Mouse (Mus musculus) spleen, adult 2 months (tissue): ENCODE results near the gene Chsy1. TPM values are rescaled to one million over a fixed set of nuclear protein-coding genes. Genes with fewer than 3 reads are reported as not detected.

ENCODE experiments used
- DNase-seq, 2 experiments: peaks; one replicate each; pipeline versions ENCODE4 v3.0.0 to v3.0.0-alpha.2; 2012 to 2021; ENCODE audit warnings: low spot score in 2 of 2, low read depth in 1 of 2
- H3K27ac ChIP-seq: fragments of 200-500 bp; 2 replicates; pipeline ENCODE4 v1.5.1; 2012; ENCODE audit warnings: low read length, inconsistent platforms; ENCODE audit not compliant: insufficient read depth
- H3K27me3 ChIP-seq: fragments of 200-500 bp; 2 replicates; pipeline ENCODE4 v1.6.1; 2012; ENCODE audit warnings: mild to moderate bottlenecking, moderate library complexity, low read length, inconsistent platforms; ENCODE audit not compliant: control insufficient read depth, insufficient read depth
- H3K36me3 ChIP-seq: fragments of 200-500 bp; 2 replicates; pipeline ENCODE4 v1.6.1; 2012; ENCODE audit warnings: mild to moderate bottlenecking, low read length, inconsistent platforms; ENCODE audit not compliant: control insufficient read depth, insufficient read depth
- H3K4me1 ChIP-seq: fragments of 200-500 bp; 2 replicates; pipeline ENCODE4 v1.6.1; 2011; ENCODE audit warnings: inconsistent platforms; ENCODE audit not compliant: control insufficient read depth, insufficient read depth, insufficient read length
- H3K4me3 ChIP-seq: fragments of 200-500 bp; 2 replicates; pipeline ENCODE4 v1.5.1; 2011; ENCODE audit warnings: mild to moderate bottlenecking, inconsistent platforms; ENCODE audit not compliant: insufficient read depth, insufficient read length; ENCODE audit errors: extremely low read depth
- CTCF ChIP-seq: fragments of 200-500 bp; IDR thresholded peaks from 2 replicates; pipeline ENCODE4 v1.5.1; 2011; ENCODE audit warnings: mild to moderate bottlenecking, inconsistent platforms; ENCODE audit not compliant: insufficient read depth, insufficient read length, insufficient replicate concordance; ENCODE audit errors: extremely low read depth
- POLR2A ChIP-seq: fragments of 200-500 bp; IDR thresholded peaks from 2 replicates; pipeline ENCODE4 v1.6.1; 2011; ENCODE audit warnings: low read depth, low read length, inconsistent platforms
- WGBS: fragments of 180-500 bp; shearing (Covaris S2); methylation state at CpG from one replicate; pipeline ENCODE4 v1.1.7; 2018; 5-methylcytosine and 5-hydroxymethylcytosine counted together
- polyA plus RNA-seq: library from polyadenylated mRNA; depleted of rRNA; stranded (reverse); fragments of >200 nt; gene quantifications from 2 replicates; pipeline ENCODE4 v1.2.3, GENCODE M21; 2012

The Chsy1 gene
- polyA plus RNA-seq, 1 experiment = 9.0 TPM

DNA sequence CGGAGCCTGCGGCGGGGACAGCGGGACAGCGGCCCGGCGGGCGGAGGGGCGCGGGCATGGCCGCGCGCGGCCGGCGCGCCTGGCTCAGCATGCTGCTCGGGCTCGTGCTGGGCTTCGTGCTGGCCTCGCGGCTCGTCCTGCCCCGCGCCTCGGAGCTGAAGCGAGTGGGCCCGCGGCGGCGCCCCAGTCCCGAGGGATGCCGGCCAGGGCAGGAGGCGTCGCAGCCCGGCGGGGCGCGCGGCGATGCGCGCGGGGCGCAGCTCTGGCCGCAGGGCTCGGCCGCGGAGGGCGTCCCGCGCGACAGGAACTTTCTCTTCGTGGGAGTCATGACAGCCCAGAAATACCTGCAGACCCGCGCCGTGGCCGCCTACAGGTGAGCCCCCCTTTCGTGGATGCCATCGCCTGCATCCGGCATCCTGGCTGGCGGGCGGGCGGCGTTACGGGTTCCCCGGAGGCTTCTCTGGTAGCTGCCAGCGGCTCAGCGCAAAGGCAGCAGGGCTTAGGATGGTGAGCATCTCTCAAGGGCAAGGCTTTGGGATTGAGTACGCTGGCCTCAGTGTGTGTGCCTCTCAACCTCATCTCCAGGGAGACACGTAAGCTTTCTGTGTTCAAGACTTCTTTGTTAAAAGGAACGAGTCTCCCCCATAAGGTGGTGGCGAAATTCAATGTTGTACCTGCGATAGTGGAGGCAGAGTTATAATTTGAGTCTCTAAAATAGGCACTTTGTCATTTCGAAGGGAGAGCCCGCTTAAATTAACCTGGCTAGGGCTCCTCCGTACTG is 730 bp downstream of the Chsy1 start:
- DNase-seq = peak in 1 of 2 experiments; percentile 50
- Histone ChIP-seq H3K36me3 (no peaks in the 10 kb centered on the region), H3K27me3 (no peaks in the 10 kb centered on the region; the same call in 1 of the 2 replicates), H3K4me3 (peak overlapping the region; percentile 65), H3K4me1 (no peaks in the 10 kb centered on the region; the same call in none of the 2 replicates), H3K27ac (peak overlapping the region; percentile 72)
- 4% methylated on average over 75 of the region's 77 CpGs for WGBS
- no peak for TF ChIP-seq CTCF
- TF ChIP-seq POLR2A = no peak

DNA sequence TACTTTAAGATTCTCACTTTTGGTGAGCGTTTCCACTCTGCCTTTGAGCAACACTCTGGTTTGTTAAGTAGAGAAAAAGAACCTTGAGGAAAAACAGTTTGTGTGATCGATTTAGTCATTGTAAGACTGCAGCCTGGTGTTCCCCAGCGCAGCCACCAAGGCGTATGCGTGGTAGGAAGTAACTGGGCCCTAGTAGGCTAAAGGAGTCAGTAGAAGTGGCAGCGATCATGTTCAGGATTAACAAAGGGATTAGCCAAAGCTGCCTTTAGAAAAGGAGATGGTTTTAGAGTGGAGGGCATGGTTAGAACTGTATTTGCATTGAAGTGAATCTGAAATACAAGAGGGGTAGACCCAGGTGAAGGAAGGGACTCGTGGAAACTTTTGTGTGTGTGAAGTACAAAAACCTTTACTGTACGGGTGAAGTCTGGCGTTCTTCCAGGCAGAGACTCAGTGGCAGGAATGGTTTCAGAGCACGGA is 1.4 kb downstream of the Chsy1 start:
- peak overlapping the region; percentile 72 for H3K27ac ChIP-seq
- DNase-seq = no peak
- H3K36me3 ChIP-seq = no peaks in the 10 kb centered on the region
- H3K27me3 ChIP-seq = no peaks in the 10 kb centered on the region; the same call in 1 of the 2 replicates
- peak overlapping the region; percentile 65 for H3K4me3 ChIP-seq
- no peak for TF ChIP-seq CTCF
- no peak for TF ChIP-seq POLR2A
- whole genome bisulfite sequencing = 4% methylated on average over 10 of the region's 10 CpGs
- peaks cover 3% of the 10 kb centered on the region for H3K4me1 ChIP-seq

DNA sequence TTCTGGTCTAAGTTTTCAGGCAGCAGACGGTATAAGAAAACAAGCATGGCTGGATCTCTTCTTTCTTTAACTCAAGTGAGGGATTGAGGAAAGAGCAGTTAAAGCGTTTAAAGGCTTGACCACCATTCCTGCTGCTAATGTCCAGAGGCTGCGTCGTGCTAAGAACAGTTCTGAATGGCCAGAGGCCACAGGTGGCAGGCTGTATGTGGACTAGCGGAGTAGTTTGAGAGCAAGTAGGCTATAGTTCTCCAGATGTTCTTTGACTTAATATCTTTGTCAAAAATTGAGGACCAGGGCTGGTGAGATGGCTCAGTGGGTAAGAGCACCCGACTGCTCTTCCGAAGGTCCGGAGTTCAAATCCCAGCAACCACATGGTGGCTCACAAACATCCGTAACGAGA is 1.9 kb downstream of the Chsy1 start:
- DNase-seq = no peak
- peak overlapping the region; percentile 72; the same call in 1 of the 2 replicates for H3K27ac ChIP-seq
- H3K27me3 ChIP-seq = no peaks in the 10 kb centered on the region; the same call in 1 of the 2 replicates
- TF ChIP-seq POLR2A (no peak), CTCF (no peak)
- H3K4me1 ChIP-seq = peaks cover 7% of the 10 kb centered on the region
- no peaks in the 10 kb centered on the region for H3K36me3 ChIP-seq
- WGBS = 81% methylated on average over 10 of the region's 10 CpGs
- H3K4me3 ChIP-seq = peak overlapping the region; percentile 65

DNA sequence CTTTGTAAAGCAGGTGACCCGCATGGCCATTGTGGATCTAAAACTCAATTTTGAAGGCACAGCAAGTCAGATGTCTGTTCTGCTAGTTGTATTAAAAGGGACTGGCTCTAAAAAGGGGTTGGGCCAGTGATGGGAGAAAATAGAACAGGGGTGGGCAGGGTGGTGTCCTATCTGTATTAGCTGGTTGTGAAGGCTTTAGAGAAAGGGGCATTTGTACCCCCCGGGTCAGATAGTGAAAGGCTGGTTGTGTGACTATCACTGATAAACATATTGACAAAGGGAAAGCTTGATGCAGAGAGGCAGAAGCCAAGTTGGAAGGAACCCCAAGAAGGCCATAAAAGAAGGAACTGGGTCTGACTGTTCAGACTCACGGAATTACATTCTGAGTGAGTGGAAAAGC is 4.2 kb downstream of the Chsy1 start:
- no peak overlapping the region for H3K27ac ChIP-seq
- no peak overlapping the region for H3K4me3 ChIP-seq
- H3K27me3 ChIP-seq = no peaks in the 10 kb centered on the region; the same call in 1 of the 2 replicates
- H3K36me3 ChIP-seq = no peaks in the 10 kb centered on the region
- no peak for TF ChIP-seq POLR2A
- TF ChIP-seq CTCF = no peak
- no peak for DNase-seq
- H3K4me1 ChIP-seq = peaks cover 21% of the 10 kb centered on the region
- 82% methylated on average over 3 of the region's 3 CpGs for WGBS

DNA sequence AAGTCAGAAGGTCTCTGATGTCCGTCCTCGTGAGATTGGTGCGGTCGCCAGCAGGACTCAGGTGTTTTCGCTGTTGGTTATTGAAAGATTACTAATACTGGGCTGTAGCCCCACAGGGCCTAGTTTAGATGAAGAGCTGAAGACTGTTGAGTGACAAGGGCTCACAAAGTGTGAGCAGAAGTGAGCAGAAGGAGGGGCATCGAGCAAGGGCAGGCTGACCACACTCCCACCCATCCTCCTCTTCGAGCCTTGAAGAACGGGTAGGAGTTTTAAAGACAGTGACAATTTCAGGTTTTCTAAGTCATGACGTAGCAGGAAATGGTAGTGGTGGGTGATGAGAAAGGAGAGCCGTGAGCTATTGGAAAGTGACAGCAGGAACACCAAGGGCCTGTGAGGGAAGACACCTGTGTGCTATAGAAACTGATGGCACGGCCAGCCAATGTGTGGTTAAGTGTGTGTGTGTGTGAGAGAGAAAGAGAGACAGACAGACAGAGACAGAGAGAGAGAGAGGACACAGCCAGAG is 6.6 kb downstream of the Chsy1 start:
- Histone ChIP-seq H3K36me3 (no peaks in the 10 kb centered on the region), H3K4me3 (no peak overlapping the region), H3K27me3 (no peaks in the 10 kb centered on the region), H3K4me1 (peaks cover 35% of the 10 kb centered on the region), H3K27ac (peak overlapping the region; percentile 0)
- DNase-seq = peak; percentile 13 to 45
- 37% methylated on average over 11 of the region's 11 CpGs for WGBS
- no peak for TF ChIP-seq CTCF
- no peak for TF ChIP-seq POLR2A

DNA sequence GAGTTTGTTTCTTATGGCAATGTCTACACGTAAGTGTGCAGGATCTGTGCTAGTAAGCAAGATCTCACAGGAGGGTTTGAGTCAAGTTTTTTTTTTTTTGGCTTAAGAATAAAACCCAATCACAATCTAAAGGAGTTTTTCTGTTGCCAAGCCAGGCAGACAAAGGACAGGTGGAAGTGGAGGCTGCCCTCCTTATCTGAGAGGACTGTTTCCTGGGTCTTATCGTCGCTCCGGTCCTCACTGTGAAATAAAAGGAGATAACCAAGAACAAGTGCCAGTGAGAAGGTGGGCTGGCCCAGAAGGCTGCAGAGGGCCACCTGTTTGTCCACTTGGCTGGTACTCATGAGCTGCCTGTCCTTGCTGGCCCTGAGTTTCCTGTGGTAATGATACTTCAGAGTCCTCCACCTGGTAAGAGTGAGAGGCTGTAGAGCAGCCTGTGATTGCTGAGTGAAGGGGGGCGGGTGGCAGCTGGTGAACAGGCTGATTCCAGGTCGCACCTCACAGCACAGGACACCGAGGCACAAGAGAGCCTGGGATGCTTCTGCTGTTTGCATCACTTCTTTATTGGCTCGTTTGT is 7.7 kb downstream of the Chsy1 start:
- Histone ChIP-seq H3K4me3 (no peak overlapping the region), H3K27ac (0 out of 2 replicates have a peak overlapping the region, but pooled peaks have one; percentile 26), H3K36me3 (no peaks in the 10 kb centered on the region), H3K27me3 (no peaks in the 10 kb centered on the region), H3K4me1 (peaks cover 37% of the 10 kb centered on the region)
- no peak for TF ChIP-seq CTCF
- no peak for TF ChIP-seq POLR2A
- 66% methylated on average over 8 of the region's 8 CpGs for WGBS
- no peak for DNase-seq

DNA sequence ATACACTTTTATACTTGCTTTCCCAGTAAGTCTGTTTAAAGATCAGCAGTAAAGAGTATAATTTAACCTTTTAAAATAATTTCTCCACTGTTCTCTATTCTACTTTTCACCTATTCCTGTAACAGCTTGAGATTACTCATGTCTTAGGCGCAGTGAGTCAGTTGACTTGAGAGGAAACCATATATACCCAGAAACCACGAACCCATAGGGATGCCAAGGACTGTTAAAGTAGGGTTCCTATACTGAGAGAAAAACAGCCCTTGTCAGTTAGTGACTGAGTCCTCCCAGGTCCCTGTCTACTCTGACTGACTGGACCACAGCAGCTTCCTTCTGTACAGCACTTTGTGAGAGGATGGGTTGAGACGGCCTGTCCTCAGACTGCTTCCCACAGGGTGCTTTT is 8.7 kb downstream of the Chsy1 start:
- WGBS = 27% methylated on average over 3 of the region's 3 CpGs
- TF ChIP-seq POLR2A (no peak), CTCF (no peak)
- no peak for DNase-seq
- Histone ChIP-seq H3K27ac (peak overlapping the region; percentile 88), H3K4me3 (no peak overlapping the region), H3K27me3 (no peaks in the 10 kb centered on the region), H3K36me3 (no peaks in the 10 kb centered on the region), H3K4me1 (peaks cover 41% of the 10 kb centered on the region)
